Mouse (Mus musculus) small intestine, adult 2 months (tissue): ENCODE data around the gene Smurf2.

Source experiments
- CTCF ChIP-seq: fragments of 200-500 bp; IDR thresholded peaks from 2 replicates; pipeline ENCODE4 v1.5.1; 2012; ENCODE audit warnings: low read depth, mild to moderate bottlenecking, control low read depth, inconsistent platforms, low read length, moderate library complexity, mixed read lengths; ENCODE audit not compliant: insufficient replicate concordance, insufficient read length; ENCODE audit errors: extremely low read depth
- POLR2A ChIP-seq: fragments of 200-500 bp; IDR thresholded peaks from 2 replicates; pipeline ENCODE4 v1.6.1; 2012; ENCODE audit warnings: low read depth, mild to moderate bottlenecking, control low read depth, inconsistent platforms, low read length, moderate library complexity

DNA sequence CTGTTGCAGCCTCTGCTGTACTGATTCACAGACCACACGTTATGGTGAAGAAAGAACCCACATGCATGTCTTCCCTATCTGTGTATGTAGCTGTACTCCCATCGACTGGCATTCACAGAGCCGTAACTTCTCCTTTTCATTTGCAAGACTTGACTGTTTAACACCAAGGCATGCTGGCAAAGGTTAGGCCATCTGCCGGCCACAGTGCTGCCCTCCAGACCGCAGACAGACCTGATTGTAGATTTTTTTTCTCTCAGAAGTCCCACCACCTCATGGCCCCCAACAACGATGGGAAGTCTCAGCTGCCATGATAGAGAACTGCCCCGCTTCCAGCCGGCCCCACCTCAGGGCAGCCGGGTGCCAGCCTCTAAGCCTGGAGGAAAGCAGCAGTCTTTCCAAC is 100.9 kb downstream of the Smurf2 start:
- no peak for TF ChIP-seq CTCF
- no peak for TF ChIP-seq POLR2A
